Mouse (Mus musculus): ENCODE measurements around the gene Wdr26. TPM values are rescaled to one million over a fixed set of nuclear protein-coding genes. Genes with fewer than 3 reads are reported as not detected.

The Wdr26 gene
- total and polyA plus RNA-seq, 2 experiments from 2014 or later = 44.1 to 49.6 TPM

- Histone ChIP-seq H3K4me2 (ENCODE audit: low read depth, low read length, poor library complexity, severe bottlenecking) (no peak overlapping the region), H3K4me3 (ENCODE audit: low read depth, low read length) (no peak overlapping the region), H3K9ac (replicated peaks; ENCODE audit: low read length, poor library complexity, severe bottlenecking) (no peak overlapping the region), H3K9me3 (ENCODE audit: low read length) (0 out of 2 replicates have a peak, but pooled peaks cover 3% of the 10 kb centered on the region), H3K27ac (ENCODE audit: low read depth, low read length) (no peak overlapping the region), H3K27me3 (ENCODE audit: insufficient read depth, low read length) (no peaks in the 10 kb centered on the region), H3K36me3 (ENCODE audit: insufficient read depth, low read length) (no peaks in the 10 kb centered on the region), H3K4me1 (ENCODE audit: insufficient read depth, low read length) (peaks cover 3% of the 10 kb centered on the region; the same call in 1 of the 2 replicates)
- ATAC-seq (ENCODE audit: low FRiP score) (no peak), DNase-seq (ENCODE audit: low spot score) (no peak)
- WGBS = 80% methylated on average over 5 of the region's 5 CpGs
- 0 out of 2 replicates have a peak, but pooled peaks have one; percentile 8 for TF ChIP-seq CTCF (IDR thresholded peaks at IDR 0.05)
These were observed 39.8 kb upstream of the Wdr26 start for GRCm38 (mm10) chr1:181251624-181252023.

GRCm38 (mm10) chr1:181250961-181251360, 39.2 kb upstream of the Wdr26 start:
- Histone ChIP-seq H3K27me3 (ENCODE audit: insufficient read depth, low read length) (no peaks in the 10 kb centered on the region), H3K4me2 (ENCODE audit: low read depth, low read length, poor library complexity, severe bottlenecking) (no peak overlapping the region), H3K4me1 (ENCODE audit: insufficient read depth, low read length) (no peaks in the 10 kb centered on the region), H3K36me3 (ENCODE audit: insufficient read depth, low read length) (no peaks in the 10 kb centered on the region), H3K27ac (ENCODE audit: low read depth, low read length) (no peak overlapping the region), H3K4me3 (ENCODE audit: low read depth, low read length) (no peak overlapping the region), H3K9ac (replicated peaks; ENCODE audit: low read length, poor library complexity, severe bottlenecking) (no peak overlapping the region), H3K9me3 (ENCODE audit: low read length) (0 out of 2 replicates have a peak, but pooled peaks cover 3% of the 10 kb centered on the region)
- no peak for ATAC-seq (ENCODE audit: low FRiP score)
- no peak for DNase-seq (ENCODE audit: low spot score)
- TF ChIP-seq CTCF (IDR thresholded peaks at IDR 0.05) = no peak
- WGBS = 96% methylated on average over 8 of the region's 8 CpGs

GRCm38 (mm10) chr1:181249537-181249936, 37.7 kb upstream of the Wdr26 start:
- H3K4me1 ChIP-seq (ENCODE audit: insufficient read depth, low read length) = no peaks in the 10 kb centered on the region

GRCm38 (mm10) chr1:181247175-181247574, 35.4 kb upstream of the Wdr26 start:
- ATAC-seq (ENCODE audit: low FRiP score) (no peak), DNase-seq (ENCODE audit: low spot score) (no peak)
- no peaks in the 10 kb centered on the region for H3K4me1 ChIP-seq (ENCODE audit: insufficient read depth, low read length)
- H3K9me3 ChIP-seq (ENCODE audit: low read length) = 0 out of 2 replicates have a peak, but pooled peaks cover 3% of the 10 kb centered on the region
- 79% methylated on average over 3 of the region's 3 CpGs for WGBS
- no peak for TF ChIP-seq CTCF (IDR thresholded peaks at IDR 0.05)
- no peak overlapping the region for H3K4me2 ChIP-seq (ENCODE audit: low read depth, low read length, poor library complexity, severe bottlenecking)
- H3K27me3 ChIP-seq (ENCODE audit: insufficient read depth, low read length) = no peaks in the 10 kb centered on the region
- no peaks in the 10 kb centered on the region for H3K36me3 ChIP-seq (ENCODE audit: insufficient read depth, low read length)
- H3K9ac ChIP-seq (replicated peaks; ENCODE audit: low read length, poor library complexity, severe bottlenecking) = no peak overlapping the region
- H3K4me3 ChIP-seq (ENCODE audit: low read depth, low read length) = no peak overlapping the region
- H3K27ac ChIP-seq (ENCODE audit: low read depth, low read length) = no peak overlapping the region

More at GRCm38 (mm10) chr1:181249537-181249936, 37.7 kb upstream of the Wdr26 start:
- TF ChIP-seq CTCF (IDR thresholded peaks at IDR 0.05) = no peak
- H3K9me3 ChIP-seq (ENCODE audit: low read length) = 0 out of 2 replicates have a peak, but pooled peaks cover 3% of the 10 kb centered on the region
- H3K27me3 ChIP-seq (ENCODE audit: insufficient read depth, low read length) = no peaks in the 10 kb centered on the region
- H3K9ac ChIP-seq (replicated peaks; ENCODE audit: low read length, poor library complexity, severe bottlenecking) = no peak overlapping the region
- H3K4me3 ChIP-seq (ENCODE audit: low read depth, low read length) = no peak overlapping the region
- 94% methylated on average over 6 of the region's 6 CpGs for WGBS
- no peak overlapping the region for H3K4me2 ChIP-seq (ENCODE audit: low read depth, low read length, poor library complexity, severe bottlenecking)
- H3K36me3 ChIP-seq (ENCODE audit: insufficient read depth, low read length) = no peaks in the 10 kb centered on the region
- no peak for ATAC-seq (ENCODE audit: low FRiP score)
- no peak overlapping the region for H3K27ac ChIP-seq (ENCODE audit: low read depth, low read length)
- no peak for DNase-seq (ENCODE audit: low spot score)

GRCm38 (mm10) chr1:181246487-181247138, 34.8 kb upstream of the Wdr26 start:
- no peak for DNase-seq (ENCODE audit: low spot score)
- 0 out of 2 replicates have a peak, but pooled peaks cover 3% of the 10 kb centered on the region for H3K9me3 ChIP-seq (ENCODE audit: low read length)
- no peak for TF ChIP-seq CTCF (IDR thresholded peaks at IDR 0.05)
- H3K9ac ChIP-seq (replicated peaks; ENCODE audit: low read length, poor library complexity, severe bottlenecking) = no peak overlapping the region
- WGBS = 53% methylated on average over 6 of the region's 7 CpGs
- H3K4me2 ChIP-seq (ENCODE audit: low read depth, low read length, poor library complexity, severe bottlenecking) = no peak overlapping the region
- no peak for ATAC-seq (ENCODE audit: low FRiP score)
- no peak overlapping the region for H3K27ac ChIP-seq (ENCODE audit: low read depth, low read length)
- no peak overlapping the region for H3K4me3 ChIP-seq (ENCODE audit: low read depth, low read length)
- no peaks in the 10 kb centered on the region for H3K27me3 ChIP-seq (ENCODE audit: insufficient read depth, low read length)
- H3K36me3 ChIP-seq (ENCODE audit: insufficient read depth, low read length) = no peaks in the 10 kb centered on the region
- no peaks in the 10 kb centered on the region for H3K4me1 ChIP-seq (ENCODE audit: insufficient read depth, low read length)

Measured in midbrain, postnatal 0 days (tissue).